Mouse (Mus musculus) G1E (cell line): ENCODE measurements at regions not wholly inside any gene's neighbourhood (a gene's known extent, or its start where the extent isn't known, plus 50 kb on each side); places are given as distances from the start of the nearest gene placed in this dataset.

Experiments
- ATAC-seq: 2 replicates; pipeline ENCODE4 v1.8.0; 2016; ENCODE audit warnings: mild to moderate bottlenecking; ENCODE audit not compliant: insufficient number of reproducible peaks, poor library complexity, low FRiP score, severe bottlenecking; ENCODE audit errors: extremely low read depth
- DNase-seq: peaks from one replicate; pipeline ENCODE4 v3.0.0; 2012; ENCODE audit warnings: low spot score
- H3K27me3 ChIP-seq: 2 replicates; pipeline ENCODE4 v1.6.1; 2012; ENCODE audit warnings: mild to moderate bottlenecking, low read length, inconsistent platforms; ENCODE audit not compliant: insufficient read depth
- H3K36me3 ChIP-seq: replicated peaks from 2 replicates; pipeline ENCODE3; 2012; ENCODE audit warnings: mild to moderate bottlenecking, inconsistent platforms
- H3K4me1 ChIP-seq: 2 replicates; pipeline ENCODE4 v1.6.1; 2012; ENCODE audit warnings: low read depth, low read length, inconsistent platforms, mixed read lengths; ENCODE audit not compliant: insufficient read depth
- H3K4me3 ChIP-seq: 2 replicates; pipeline ENCODE4 v1.5.1; 2012; ENCODE audit warnings: low read depth, mild to moderate bottlenecking, inconsistent platforms, low read length, moderate library complexity, mixed read lengths
- H3K9me3 ChIP-seq: replicated peaks from 2 replicates; pipeline ENCODE4 v1.6.1; 2012; ENCODE audit warnings: inconsistent platforms
- CTCF ChIP-seq: IDR thresholded peaks from 2 replicates; pipeline ENCODE4 v1.5.1; 2012; ENCODE audit warnings: low read depth, low read length, inconsistent platforms, mixed read lengths
- GATA1 ChIP-seq: IDR thresholded peaks from 2 replicates; pipeline ENCODE4 v1.6.1; 2012; ENCODE audit warnings: borderline replicate concordance, low read length, inconsistent platforms, mixed read lengths
- GATA2 ChIP-seq: IDR thresholded peaks from 2 replicates; pipeline ENCODE4 v1.6.1; 2012; ENCODE audit warnings: low read depth, low read length, inconsistent platforms, borderline replicate concordance
- POLR2AphosphoS5 ChIP-seq: IDR thresholded peaks from 2 replicates; pipeline ENCODE4 v1.6.1; 2012; ENCODE audit warnings: low read depth, low read length, inconsistent platforms; ENCODE audit not compliant: insufficient replicate concordance
- TAL1 ChIP-seq: conservative IDR thresholded peaks from 2 replicates; pipeline ENCODE4 v1.6.1; 2012; ENCODE audit warnings: low read depth, low read length, inconsistent platforms, mixed read lengths

GRCm38 (mm10) chr17:75812163-75812562, 260.4 kb upstream of the Fam98a start:
- no peaks in the 10 kb centered on the region for H3K27me3 ChIP-seq
- ATAC-seq (no peak), DNase-seq (no peak)
- no peak overlapping the region for H3K4me3 ChIP-seq
- no peaks in the 10 kb centered on the region for H3K4me1 ChIP-seq
- TF ChIP-seq POLR2AphosphoS5, result no peak
- no peak for TF ChIP-seq CTCF
- TF ChIP-seq GATA2, result no peak
- no peak for TF ChIP-seq GATA1
- no peak for TF ChIP-seq TAL1
- H3K9me3 ChIP-seq, result peaks cover 10% of the 10 kb centered on the region
- no peaks in the 10 kb centered on the region for H3K36me3 ChIP-seq

GRCm38 (mm10) chr17:75808524-75809326, 257.0 kb upstream of the Fam98a start:
- ATAC-seq (no peak), DNase-seq (no peak)
- Histone ChIP-seq H3K36me3 (no peaks in the 10 kb centered on the region), H3K27me3 (no peaks in the 10 kb centered on the region), H3K4me1 (no peaks in the 10 kb centered on the region), H3K4me3 (no peak overlapping the region), H3K9me3 (peaks cover 10% of the 10 kb centered on the region)
- TF ChIP-seq TAL1, result no peak
- TF ChIP-seq POLR2AphosphoS5, result no peak

GRCm38 (mm10) chr17:75808025-75808424, 256.3 kb upstream of the Fam98a start:
- H3K4me1 ChIP-seq, result no peaks in the 10 kb centered on the region
- no peaks in the 10 kb centered on the region for H3K27me3 ChIP-seq
- ATAC-seq, result no peak
- H3K4me3 ChIP-seq, result no peak overlapping the region
- no peaks in the 10 kb centered on the region for H3K36me3 ChIP-seq
- peaks cover 14% of the 10 kb centered on the region for H3K9me3 ChIP-seq
- DNase-seq, result no peak
- TF ChIP-seq GATA1 (no peak), TAL1 (no peak), GATA2 (no peak), CTCF (no peak), POLR2AphosphoS5 (no peak)

- no peaks in the 10 kb centered on the region for H3K27me3 ChIP-seq
- DNase-seq, result no peak
- no peak for TF ChIP-seq POLR2AphosphoS5
- no peak for TF ChIP-seq TAL1
- no peak for TF ChIP-seq GATA2
- no peak for TF ChIP-seq GATA1
- TF ChIP-seq CTCF, result no peak
- H3K9me3 ChIP-seq, result peaks cover 15% of the 10 kb centered on the region
- no peaks in the 10 kb centered on the region for H3K36me3 ChIP-seq
- no peak overlapping the region for H3K4me3 ChIP-seq
- H3K4me1 ChIP-seq, result no peaks in the 10 kb centered on the region
- ATAC-seq, result no peak
Observed at GRCm38 (mm10) chr17:75804358-75804757, 252.6 kb upstream of the Fam98a start.

GRCm38 (mm10) chr17:75796380-75796779, 244.6 kb upstream of the Fam98a start:
- Histone ChIP-seq H3K27me3 (no peaks in the 10 kb centered on the region), H3K4me1 (no peaks in the 10 kb centered on the region), H3K9me3 (peaks cover 15% of the 10 kb centered on the region), H3K36me3 (no peaks in the 10 kb centered on the region), H3K4me3 (no peak overlapping the region)
- no peak for ATAC-seq
- TF ChIP-seq TAL1 (no peak), GATA2 (no peak), POLR2AphosphoS5 (no peak), GATA1 (no peak), CTCF (no peak)
- DNase-seq, result no peak

GRCm38 (mm10) chr17:75795772-75796171, 244.0 kb upstream of the Fam98a start:
- TF ChIP-seq TAL1, result no peak
- TF ChIP-seq GATA1, result no peak
- TF ChIP-seq GATA2, result no peak
- no peak for TF ChIP-seq POLR2AphosphoS5
- no peak for TF ChIP-seq CTCF
- no peak for ATAC-seq
- Histone ChIP-seq H3K27me3 (no peaks in the 10 kb centered on the region), H3K36me3 (no peaks in the 10 kb centered on the region), H3K4me3 (no peak overlapping the region), H3K4me1 (no peaks in the 10 kb centered on the region), H3K9me3 (peaks cover 17% of the 10 kb centered on the region)
- DNase-seq, result no peak
